Mouse (Mus musculus): ENCODE measurements at regions not wholly inside any gene's neighbourhood (a gene's known extent, or its start where the extent isn't known, plus 50 kb on each side); places are given as distances from the start of the nearest gene placed in this dataset.

GRCm38 (mm10) chr1:133549816-133550215 lies 60.3 kb downstream of the Snrpe start:
- peak; percentile 58 to 75 for DNase-seq

DNA sequence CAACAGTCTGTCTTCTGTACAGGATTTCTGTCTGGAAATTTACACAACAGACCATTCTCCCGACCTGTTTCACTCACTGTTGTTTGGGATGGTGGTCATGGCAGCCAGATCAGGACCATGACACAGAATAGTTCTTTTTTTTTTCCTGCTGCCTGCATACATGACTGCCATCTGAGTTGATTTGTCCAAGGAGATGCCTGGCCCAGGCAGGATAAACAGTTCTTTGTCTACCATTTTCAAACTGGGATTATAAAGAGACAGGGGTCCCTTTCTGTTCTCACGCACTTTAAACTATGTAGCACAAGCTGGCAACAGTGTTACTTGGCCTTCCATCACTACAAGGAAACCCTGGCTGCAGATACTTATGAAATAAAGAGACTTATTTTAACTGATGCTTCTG lies 61.1 kb downstream of the Snrpe start:
- no peak for DNase-seq

- no peak for DNase-seq
These were observed 62.5 kb downstream of the Snrpe start for GRCm38 (mm10) chr1:133547541-133547940.

- DNase-seq: peak; percentile 28 to 44
These were observed 65.1 kb downstream of the Snrpe start for GRCm38 (mm10) chr1:133544996-133545395.

- peak in 1 of 2 experiments; percentile 42 for DNase-seq
These were observed 66.3 kb downstream of the Snrpe start for GRCm38 (mm10) chr1:133543751-133544150.

DNA sequence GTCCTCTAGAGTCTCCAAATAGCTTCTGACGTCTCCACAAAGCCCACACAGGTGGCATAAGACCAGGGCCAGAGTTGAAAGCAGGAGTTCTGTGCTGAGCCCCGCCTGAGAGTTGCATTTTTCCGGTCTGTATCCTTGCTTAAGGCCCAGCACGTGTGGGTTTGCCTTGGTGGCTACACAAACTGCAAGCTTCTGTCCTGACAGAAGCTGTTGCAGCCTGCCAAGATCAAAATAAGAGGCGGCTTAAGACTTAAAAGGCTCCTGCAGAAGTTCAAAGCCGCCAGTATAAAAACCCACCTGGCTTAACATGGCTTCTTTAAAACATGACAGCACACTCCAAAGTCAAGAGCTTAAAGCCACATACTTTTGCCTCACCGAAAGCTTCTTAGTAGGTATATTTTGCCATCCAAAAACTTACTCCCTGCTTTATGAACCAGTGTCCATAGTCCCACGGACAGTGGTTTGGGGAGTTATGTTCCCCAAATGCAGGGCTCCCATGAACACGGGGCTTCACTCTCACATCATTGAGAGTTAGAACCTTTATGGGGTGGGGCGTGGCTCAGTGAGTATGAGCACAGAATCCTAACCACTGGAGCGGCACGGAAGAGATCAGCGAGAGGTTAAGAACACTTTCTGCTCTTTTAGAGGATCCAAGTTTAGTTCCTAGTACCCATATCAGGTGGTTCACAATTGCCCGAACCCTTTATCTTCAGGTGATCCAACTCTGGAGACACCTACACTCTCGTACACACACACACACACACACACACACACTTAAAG lies 67.9 kb downstream of the Snrpe start:
- peak; percentile 58 to 77 for DNase-seq

DNA sequence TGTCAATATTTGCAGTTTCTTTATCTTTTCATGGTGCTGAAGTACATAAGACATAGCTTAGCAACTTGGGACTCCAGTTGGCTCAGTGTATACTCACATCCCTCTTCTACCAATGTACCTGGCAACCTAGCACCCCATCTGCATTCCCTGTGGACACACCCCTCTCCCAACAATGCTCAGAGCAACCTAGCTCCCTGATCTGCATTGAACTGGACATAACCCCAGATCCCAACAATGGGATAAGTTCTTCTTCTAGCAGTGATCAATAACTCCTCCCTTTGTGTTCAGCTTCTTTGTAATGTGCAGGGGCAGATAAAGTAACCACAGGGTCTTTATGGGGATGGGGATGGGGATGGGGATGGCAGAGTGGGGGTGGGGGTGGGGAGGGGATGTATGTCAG lies 79.4 kb downstream of the Snrpe start:
- no peak for DNase-seq

- no peak for DNase-seq
These were observed 80.3 kb downstream of the Snrpe start for GRCm38 (mm10) chr1:133529817-133530216.

- no peak for DNase-seq
These were observed 82.3 kb downstream of the Snrpe start for GRCm38 (mm10) chr1:133527651-133528385.

DNA sequence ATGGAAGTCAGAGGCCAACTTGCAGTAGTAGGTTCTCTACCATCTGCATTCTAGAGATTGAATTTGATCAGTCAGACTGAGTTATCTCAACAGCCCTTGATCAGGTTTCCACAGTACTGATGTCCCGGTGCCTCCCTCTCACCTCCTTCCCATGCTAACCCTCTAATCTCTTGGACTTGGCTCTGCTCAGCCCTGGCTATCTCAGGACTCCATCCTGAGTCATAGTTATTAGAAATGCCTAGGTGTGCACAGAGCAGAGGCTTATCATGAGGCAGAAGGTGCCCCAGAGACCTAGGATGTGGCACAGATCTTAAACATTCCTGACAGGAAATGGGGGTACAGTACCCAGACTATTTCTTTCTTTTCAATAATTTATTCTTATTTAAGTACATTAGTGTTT lies 87.3 kb downstream of the Snrpe start:
- no peak for DNase-seq

GRCm38 (mm10) chr1:133520652-133521051 lies 89.4 kb downstream of the Snrpe start:
- DNase-seq: no peak

DNA sequence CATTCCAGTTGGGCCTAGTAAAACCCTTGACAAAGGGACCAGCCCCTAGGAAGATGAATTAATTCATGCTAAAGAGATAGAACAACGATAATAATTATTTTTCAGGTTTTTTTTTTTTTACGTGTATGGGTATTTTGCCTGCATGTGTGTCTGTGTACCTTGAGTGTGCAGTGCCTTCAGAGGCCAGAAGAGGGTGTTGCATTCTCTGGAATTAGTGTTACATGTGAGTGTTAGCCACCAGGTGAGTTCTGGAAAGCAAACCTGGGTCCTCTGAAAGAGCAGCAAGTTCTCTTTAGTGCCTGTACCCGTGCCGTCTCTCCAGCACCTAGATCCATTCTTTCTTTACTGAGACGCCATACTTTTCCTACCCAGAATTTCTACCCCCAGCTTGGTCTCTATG lies 92.8 kb upstream of the Sox13 start:
- no peak for DNase-seq

- DNase-seq: no peak
These were observed 79.9 kb upstream of the Sox13 start for GRCm38 (mm10) chr1:133504116-133504515.

DNA sequence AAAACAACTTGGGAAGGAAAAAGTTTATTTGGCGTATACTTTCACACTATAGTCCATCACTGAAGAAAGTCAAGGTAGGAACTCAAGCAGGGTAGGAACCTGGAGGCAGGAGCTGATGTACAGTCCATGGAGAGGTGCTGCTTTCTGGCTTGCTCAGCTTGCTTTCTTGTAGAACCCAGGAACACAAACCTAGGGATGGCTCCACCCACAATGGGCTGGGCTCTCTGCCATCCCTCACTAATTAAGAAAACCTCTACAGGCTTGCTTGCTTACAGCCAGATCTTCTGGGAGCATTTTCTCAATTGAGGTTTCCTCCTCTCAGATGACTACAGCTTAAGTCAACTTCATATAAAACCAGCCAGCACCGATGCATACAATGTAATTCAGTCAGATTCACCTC lies 79.2 kb upstream of the Sox13 start:
- no peak for DNase-seq

GRCm38 (mm10) chr1:133501016-133501415 lies 76.8 kb upstream of the Sox13 start:
- DNase-seq: no peak

DNA sequence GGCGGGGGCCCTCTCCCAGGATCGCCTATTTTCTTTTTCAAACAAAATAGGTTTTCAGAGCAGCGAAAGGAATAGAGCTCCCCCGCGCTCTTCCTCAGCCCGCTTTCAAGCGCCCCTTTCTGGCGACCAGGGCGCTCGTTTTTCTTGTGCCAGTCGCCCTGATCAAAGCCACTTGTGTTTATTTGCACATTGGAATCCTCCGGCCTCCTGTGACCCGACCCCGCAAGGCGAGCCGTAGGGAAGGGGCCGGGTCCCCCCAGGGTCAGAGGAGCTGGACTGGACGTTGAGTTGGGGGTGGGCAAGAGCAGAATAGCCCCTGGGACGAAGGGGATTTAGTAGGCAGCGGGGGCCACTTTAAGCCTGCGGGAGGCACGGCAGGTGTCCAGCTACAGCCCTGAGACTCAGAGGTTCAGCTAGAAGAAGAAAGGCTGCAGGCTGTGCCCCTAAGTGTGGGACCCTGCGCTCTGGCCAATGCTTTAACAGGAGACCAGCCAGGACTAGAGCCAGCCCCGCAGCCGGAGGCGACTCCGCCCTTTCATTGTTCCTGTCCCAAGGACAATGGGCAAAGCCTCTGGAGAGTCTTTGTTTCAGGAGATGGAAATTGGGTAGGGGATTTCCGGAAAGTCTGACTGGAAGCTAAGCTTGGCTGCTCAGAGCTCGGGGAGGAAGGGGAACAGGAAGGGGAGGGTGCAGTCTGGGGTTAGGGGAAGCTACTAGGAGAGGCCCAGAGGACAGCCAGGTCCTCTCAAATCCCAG lies 69.0 kb upstream of the Sox13 start:
- peak; percentile 32 for DNase-seq

DNA sequence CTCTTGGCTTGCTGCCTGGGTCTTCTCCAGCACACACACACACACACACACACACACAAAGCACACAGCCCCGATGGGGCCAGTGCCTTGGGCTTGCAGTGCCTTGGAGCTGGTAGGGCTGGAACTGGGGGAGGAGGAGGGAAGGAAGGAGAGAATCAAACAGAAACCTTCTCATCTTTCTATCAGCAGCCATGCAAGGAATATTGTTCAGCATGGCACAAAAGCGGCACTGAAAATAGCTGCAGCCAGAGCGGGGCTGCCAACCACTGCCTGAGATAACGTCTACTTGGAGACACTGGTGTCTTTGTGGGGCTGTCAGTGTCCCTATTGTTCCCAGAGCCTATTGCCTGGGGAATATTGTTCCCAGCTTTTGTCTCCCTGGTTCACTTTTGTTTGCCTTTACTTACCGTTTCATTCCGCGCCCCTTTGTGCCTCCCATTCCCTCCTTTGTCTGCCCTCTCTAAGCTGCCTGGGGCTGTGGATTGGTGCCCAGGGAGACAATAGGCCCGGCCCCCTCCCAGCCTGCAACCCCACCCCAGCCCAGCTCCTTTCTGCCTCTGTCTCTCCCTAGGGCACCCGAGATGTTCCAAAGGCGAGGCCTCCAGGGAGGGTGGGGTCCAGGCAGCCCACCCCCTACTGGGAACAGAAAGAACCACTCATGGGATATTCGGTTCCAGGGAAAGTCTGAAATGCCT lies 68.3 kb upstream of the Sox13 start:
- peak in 1 of 2 experiments; percentile 17 for DNase-seq

GRCm38 (mm10) chr1:133491857-133492290 lies 67.7 kb upstream of the Sox13 start:
- DNase-seq: no peak

DNA sequence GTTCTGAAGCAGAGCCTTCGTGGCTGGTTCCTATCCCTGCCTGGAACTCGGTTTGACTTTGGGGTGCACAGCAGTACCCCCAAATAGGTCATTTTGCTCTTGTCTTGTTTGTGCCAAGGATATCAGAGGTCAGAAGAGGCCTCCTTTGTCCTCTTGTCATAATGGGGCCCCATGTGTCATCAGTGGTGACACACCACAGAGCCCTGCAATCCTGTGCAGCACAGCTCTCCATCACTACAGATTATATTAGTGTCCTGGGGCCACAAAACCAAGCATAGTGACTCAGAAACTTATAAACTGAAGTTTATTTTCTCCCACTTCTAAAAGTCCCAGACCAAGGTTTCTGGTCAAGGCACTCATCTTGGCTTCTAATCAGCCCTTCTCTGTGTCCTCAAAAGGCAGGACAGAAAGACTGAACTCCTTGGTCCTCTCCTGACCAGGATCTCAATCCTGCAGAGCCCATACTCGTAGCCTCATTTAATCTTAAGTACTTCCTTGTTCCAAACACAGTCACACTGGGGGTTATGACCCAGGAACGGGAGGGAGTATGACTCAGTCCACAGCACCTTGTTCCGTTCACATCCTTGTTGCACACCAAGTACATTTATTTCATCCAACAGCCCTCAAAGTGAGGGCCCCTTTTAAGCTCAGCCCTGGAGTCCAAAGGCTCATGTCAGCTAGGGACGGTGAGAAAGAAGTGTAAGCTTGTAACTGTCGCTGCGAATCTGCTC lies 63.2 kb upstream of the Sox13 start:
- DNase-seq: no peak

DNA sequence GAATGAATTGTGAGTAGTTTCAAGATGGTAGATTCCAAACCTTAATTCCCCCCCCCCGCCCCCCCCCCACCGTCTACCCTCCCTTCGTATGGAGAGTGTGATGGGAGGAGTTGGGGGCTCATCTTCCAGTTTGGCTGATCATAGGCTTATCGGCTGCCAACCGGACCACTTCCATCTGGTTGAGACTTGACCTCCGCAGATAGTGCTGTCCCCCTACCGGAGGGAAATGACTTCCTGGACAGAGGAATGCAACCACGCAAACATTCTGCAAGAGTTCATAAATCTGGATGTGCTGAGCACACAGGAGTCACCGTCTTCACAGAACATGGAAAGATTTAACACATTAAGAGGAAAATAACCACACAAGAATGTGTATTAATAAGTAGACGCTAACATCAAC lies 62.2 kb upstream of the Sox13 start:
- no peak for DNase-seq

- DNase-seq: no peak
These were observed 58.7 kb upstream of the Sox13 start for GRCm38 (mm10) chr1:133482891-133483290.

GRCm38 (mm10) chr1:133474546-133474945 lies 50.4 kb upstream of the Sox13 start:
- DNase-seq: no peak
